Mouse (Mus musculus) embryonic facial prominence, embryonic 11.5 days (tissue): ENCODE data around the gene Cfap44. TPM values are rescaled to one million over a fixed set of nuclear protein-coding genes. Genes with fewer than 3 reads are reported as not detected.

Experiments used
- ATAC-seq: fragments of 200-750 bp; cut with Nextera tagmentation; replicated peaks from 2 replicates; pipeline ENCODE4 v1.8.0; 2017; ENCODE audit warnings: low read depth; ENCODE audit not compliant: insufficient number of reproducible peaks, low FRiP score, low TSS enrichment
- DNase-seq: peaks from one replicate; pipeline ENCODE4 v3.0.0-alpha.2; 2015; ENCODE audit warnings: low spot score
- H3K27ac ChIP-seq: fragments of 300-500 bp; sonication (generic); replicated peaks from 2 replicates; pipeline ENCODE4 v1.5.1; 2014; ENCODE audit warnings: mild to moderate bottlenecking, low read depth, low read length, control low read depth
- H3K27me3 ChIP-seq: fragments of 300-500 bp; sonication (generic); 2 replicates; pipeline ENCODE4 v1.6.1; 2014; ENCODE audit warnings: mild to moderate bottlenecking, low read length, moderate library complexity, mixed read lengths; ENCODE audit not compliant: control insufficient read depth, insufficient read depth
- H3K36me3 ChIP-seq: fragments of 300-500 bp; sonication (generic); replicated peaks from 2 replicates; pipeline ENCODE4 v1.6.1; 2014; ENCODE audit warnings: low read depth, mild to moderate bottlenecking, low read length, moderate library complexity, mixed read lengths; ENCODE audit not compliant: control insufficient read depth, insufficient read depth
- H3K4me1 ChIP-seq: fragments of 300-500 bp; sonication (generic); 2 replicates; pipeline ENCODE4 v1.6.1; 2014; ENCODE audit warnings: low read length, mixed read lengths; ENCODE audit not compliant: control insufficient read depth, insufficient read depth
- H3K4me2 ChIP-seq: fragments of 300-500 bp; sonication (generic); 2 replicates; pipeline ENCODE4 v1.6.1; 2014; ENCODE audit warnings: low read depth, mild to moderate bottlenecking, control low read depth, low read length, moderate library complexity
- H3K4me3 ChIP-seq: fragments of 300-500 bp; sonication (generic); 2 replicates; pipeline ENCODE4 v1.5.1; 2014; ENCODE audit warnings: low read depth, low read length, control low read depth
- H3K9ac ChIP-seq: fragments of 300-500 bp; sonication (generic); replicated peaks from 2 replicates; pipeline ENCODE4 v1.6.1; 2014; ENCODE audit warnings: mild to moderate bottlenecking, control low read depth, low read length
- H3K9me3 ChIP-seq: fragments of 300-500 bp; sonication (generic); replicated peaks from 2 replicates; pipeline ENCODE4 v1.6.1; 2016; ENCODE audit warnings: mild to moderate bottlenecking, low read length, inconsistent platforms, mixed read lengths; ENCODE audit not compliant: control insufficient read depth
- whole genome bisulfite sequencing: fragments of 180-500 bp; shearing (Covaris S2); extraction: QIAGEN DNeasy Blood & Tissue Kit; methylation state at CpG from one replicate; pipeline ENCODE4 v1.1.7; 2014; 5-methylcytosine and 5-hydroxymethylcytosine counted together
- polyA plus RNA-seq: library from polyadenylated mRNA; unstranded; fragments of >200 nt; fragmentation: Nextera tagmentation; extraction: Ambion mirVana; gene quantifications from 2 replicates; pipeline ENCODE4 v1.2.1, GENCODE M21; 2014

Cfap44 gene
- polyA plus RNA-seq, 1 experiment from 2014 or later: 0.63 TPM

DNA sequence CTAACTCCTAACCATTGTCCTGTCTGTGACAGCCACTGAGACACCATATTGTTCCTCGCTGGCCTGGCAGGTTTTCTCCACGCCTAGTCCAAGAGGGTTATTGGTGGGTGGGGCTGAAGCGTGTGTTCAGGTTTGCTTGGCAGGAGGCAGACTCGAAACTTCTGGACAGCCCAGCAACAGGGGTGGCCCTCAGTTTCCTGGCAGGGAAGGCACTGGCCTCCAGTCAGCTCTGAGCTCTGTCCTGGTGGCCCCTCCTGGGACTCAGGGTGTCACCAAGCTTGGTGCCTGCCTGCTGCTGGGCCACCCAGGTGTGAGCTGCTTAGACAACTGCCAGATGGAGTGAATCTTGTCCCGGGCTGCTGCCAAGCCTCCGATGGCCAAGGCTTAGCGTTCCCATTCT lies 107.7 kb downstream of the Cfap44 start:
- Histone ChIP-seq H3K36me3 (peaks cover 27% of the 10 kb centered on the region), H3K9ac (no peak overlapping the region), H3K27ac (no peak overlapping the region), H3K4me2 (no peak overlapping the region), H3K4me1 (0 out of 2 replicates have a peak, but pooled peaks cover 3% of the 10 kb centered on the region), H3K4me3 (no peak overlapping the region), H3K9me3 (no peaks in the 10 kb centered on the region), H3K27me3 (no peaks in the 10 kb centered on the region)
- ATAC-seq: no peak
- 90% methylated on average over 7 of the region's 7 CpGs for WGBS
- DNase-seq: no peak

DNA sequence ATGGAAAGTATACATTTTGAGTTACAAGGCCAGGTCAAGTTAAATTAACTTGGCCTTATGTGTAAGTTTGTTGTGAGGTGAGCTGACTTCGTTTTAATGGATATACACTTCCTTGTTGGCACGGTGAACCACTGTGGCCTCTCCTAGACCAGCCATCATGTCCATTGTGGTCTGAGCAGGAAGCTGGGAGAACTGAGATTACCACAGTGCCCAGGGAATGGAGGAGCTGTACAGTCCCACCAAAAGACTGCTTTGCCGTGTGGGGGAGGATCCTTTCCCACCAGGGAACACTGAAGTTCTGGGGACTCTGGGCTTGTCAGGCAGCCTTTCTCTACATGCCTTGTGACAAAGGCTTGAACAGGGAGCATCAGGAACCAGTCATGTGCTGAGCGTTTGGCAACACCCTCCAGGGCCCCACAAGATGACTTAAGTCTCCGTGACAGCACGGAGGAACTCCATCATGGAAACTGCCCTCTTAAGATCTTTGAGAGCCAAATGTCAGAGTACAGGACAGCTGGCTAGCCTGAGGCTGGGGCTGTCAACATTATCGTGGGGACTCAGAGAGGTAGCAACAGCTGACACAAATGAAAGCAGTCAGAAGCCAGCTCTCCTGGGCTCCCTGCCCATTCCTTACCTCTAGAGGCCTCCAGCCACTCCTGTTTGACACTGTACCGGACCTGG lies 108.4 kb downstream of the Cfap44 start:
- ATAC-seq: no peak
- Histone ChIP-seq H3K9ac (no peak overlapping the region), H3K27me3 (no peaks in the 10 kb centered on the region), H3K4me3 (no peak overlapping the region), H3K4me2 (no peak overlapping the region), H3K36me3 (peaks cover 26% of the 10 kb centered on the region), H3K4me1 (0 out of 2 replicates have a peak, but pooled peaks cover 3% of the 10 kb centered on the region), H3K27ac (no peak overlapping the region), H3K9me3 (no peaks in the 10 kb centered on the region)
- 75% methylated on average over 8 of the region's 8 CpGs for WGBS
- DNase-seq: no peak

DNA sequence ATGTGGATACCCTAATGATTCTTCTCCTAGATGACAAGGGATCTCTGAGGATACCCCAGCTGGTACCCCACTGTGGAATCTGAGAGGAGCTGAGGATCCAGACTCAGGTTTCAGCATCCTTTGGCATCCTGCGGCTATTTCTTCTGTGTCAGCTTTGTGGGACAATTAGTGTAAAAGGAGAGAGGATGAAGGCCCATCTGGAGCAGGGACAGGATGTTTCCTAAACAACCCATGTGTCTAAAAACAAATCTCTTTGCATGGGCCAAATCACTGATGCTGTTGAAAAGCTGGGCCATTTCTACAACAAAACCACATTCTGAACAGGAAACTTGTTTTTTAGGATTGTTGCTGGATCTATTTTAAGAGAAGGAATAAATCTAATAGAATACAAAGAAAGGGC lies 110.6 kb downstream of the Cfap44 start:
- no peak overlapping the region for H3K27ac ChIP-seq
- no peak for ATAC-seq
- H3K4me2 ChIP-seq: no peak overlapping the region
- WGBS: 89% methylated on average over 1 of the region's 1 CpGs
- no peak overlapping the region for H3K4me3 ChIP-seq
- H3K36me3 ChIP-seq: peaks cover 8% of the 10 kb centered on the region
- 0 out of 2 replicates have a peak, but pooled peaks cover 3% of the 10 kb centered on the region for H3K4me1 ChIP-seq
- H3K9ac ChIP-seq: no peak overlapping the region
- no peaks in the 10 kb centered on the region for H3K9me3 ChIP-seq
- no peak for DNase-seq
- no peaks in the 10 kb centered on the region for H3K27me3 ChIP-seq

DNA sequence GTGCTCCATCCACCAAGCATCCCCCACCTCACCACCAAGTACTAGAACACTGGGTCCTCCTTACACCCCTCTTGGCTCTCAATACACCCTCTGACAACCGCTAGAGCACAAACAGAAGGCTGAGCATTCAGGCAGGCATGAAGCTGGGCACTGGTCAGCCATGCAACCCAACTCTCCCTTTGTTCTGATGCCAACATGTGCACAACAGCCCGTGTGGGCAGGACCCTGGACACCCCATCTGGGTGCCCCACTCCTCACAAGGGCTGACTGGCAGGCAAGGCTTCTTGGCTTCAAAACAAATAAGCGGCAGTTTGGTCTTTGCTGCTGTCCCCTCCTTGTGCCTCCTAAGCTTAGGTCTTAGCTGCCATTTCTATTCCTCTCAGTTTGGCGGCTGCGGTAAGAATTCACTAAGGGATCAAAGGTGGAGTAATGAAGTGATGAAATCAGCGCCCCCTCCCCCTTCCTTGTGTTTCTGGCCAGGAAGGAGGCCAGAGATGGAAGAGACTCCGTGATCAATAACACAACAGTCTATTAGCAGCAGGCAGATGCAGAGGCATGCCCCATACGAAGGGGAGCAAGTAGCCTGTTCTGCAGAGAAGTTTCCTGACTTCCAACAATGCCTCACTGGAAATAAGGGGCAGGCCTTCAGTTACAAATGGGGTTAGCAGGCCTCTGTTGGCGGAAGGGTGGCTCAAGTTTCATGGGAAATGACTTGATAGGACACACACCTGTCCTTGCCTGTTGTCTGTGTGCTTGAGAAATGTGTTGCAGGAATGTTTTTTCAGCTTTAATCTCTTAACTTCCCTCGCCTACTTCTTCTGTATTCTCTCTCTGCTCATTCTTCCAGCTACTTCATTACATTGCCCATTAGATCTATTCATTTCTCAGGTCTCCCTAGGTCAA lies 112.7 kb downstream of the Cfap44 start:
- Histone ChIP-seq H3K4me1 (0 out of 2 replicates have a peak, but pooled peaks cover 3% of the 10 kb centered on the region), H3K4me3 (no peak overlapping the region), H3K9ac (no peak overlapping the region), H3K9me3 (no peaks in the 10 kb centered on the region), H3K4me2 (no peak overlapping the region), H3K27ac (no peak overlapping the region), H3K36me3 (peaks cover 8% of the 10 kb centered on the region), H3K27me3 (no peaks in the 10 kb centered on the region)
- no peak for DNase-seq
- no peak for ATAC-seq
- 63% methylated on average over 10 of the region's 10 CpGs for WGBS

DNA sequence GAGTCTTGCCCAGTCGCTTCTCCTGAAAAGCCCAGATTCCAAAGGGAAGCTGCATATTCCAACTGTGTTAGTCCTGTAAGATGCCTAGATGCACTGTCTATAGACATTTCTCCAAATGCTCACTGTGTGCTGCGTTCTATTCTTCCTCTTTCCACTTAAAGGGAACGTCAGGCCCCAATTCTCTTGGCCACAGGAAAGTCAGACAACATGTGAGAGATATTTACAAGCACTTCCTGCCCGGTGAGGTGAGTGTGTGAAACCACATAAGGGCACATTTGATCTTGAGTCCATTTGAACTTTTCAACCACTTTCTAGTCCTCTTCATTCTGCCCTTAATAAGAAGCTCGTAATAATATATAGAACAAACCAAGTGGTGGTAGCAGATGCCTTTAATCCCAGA lies 113.4 kb downstream of the Cfap44 start:
- DNase-seq (no peak), ATAC-seq (no peak)
- Histone ChIP-seq H3K9ac (no peak overlapping the region), H3K4me1 (0 out of 2 replicates have a peak, but pooled peaks cover 3% of the 10 kb centered on the region), H3K4me3 (no peak overlapping the region), H3K27me3 (no peaks in the 10 kb centered on the region), H3K27ac (no peak overlapping the region), H3K36me3 (peaks cover 7% of the 10 kb centered on the region), H3K9me3 (no peaks in the 10 kb centered on the region), H3K4me2 (no peak overlapping the region)
- WGBS: 72% methylated on average over 5 of the region's 5 CpGs

DNA sequence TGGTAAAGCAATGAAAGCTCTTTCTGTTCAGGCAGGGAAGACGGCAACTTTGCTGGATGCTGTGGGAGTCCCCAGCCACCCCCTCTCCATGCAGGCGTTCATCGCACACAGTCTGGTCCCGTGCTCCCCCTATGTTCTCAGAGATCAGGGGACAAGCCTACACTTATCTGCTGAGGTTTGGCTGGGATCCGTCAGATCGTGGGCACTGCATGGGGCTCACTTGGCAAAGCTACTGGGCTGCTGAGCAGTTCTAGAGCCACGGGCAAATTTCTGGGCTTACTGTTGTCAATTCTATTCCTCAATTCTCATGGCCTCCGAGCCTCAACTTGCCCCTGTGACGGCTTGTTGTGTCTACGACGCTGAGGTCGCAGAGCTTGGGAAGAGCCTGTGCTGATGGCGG lies 114.2 kb downstream of the Cfap44 start:
- DNase-seq: no peak
- Histone ChIP-seq H3K27ac (no peak overlapping the region), H3K36me3 (peaks cover under 1% of the 10 kb centered on the region; the same call in 1 of the 2 replicates), H3K4me3 (no peak overlapping the region), H3K4me1 (0 out of 2 replicates have a peak, but pooled peaks cover 3% of the 10 kb centered on the region), H3K27me3 (no peaks in the 10 kb centered on the region), H3K4me2 (no peak overlapping the region), H3K9ac (no peak overlapping the region), H3K9me3 (no peaks in the 10 kb centered on the region)
- WGBS: 91% methylated on average over 13 of the region's 13 CpGs
- ATAC-seq: 0 out of 2 replicates have a peak, but pooled peaks have one; percentile 14

DNA sequence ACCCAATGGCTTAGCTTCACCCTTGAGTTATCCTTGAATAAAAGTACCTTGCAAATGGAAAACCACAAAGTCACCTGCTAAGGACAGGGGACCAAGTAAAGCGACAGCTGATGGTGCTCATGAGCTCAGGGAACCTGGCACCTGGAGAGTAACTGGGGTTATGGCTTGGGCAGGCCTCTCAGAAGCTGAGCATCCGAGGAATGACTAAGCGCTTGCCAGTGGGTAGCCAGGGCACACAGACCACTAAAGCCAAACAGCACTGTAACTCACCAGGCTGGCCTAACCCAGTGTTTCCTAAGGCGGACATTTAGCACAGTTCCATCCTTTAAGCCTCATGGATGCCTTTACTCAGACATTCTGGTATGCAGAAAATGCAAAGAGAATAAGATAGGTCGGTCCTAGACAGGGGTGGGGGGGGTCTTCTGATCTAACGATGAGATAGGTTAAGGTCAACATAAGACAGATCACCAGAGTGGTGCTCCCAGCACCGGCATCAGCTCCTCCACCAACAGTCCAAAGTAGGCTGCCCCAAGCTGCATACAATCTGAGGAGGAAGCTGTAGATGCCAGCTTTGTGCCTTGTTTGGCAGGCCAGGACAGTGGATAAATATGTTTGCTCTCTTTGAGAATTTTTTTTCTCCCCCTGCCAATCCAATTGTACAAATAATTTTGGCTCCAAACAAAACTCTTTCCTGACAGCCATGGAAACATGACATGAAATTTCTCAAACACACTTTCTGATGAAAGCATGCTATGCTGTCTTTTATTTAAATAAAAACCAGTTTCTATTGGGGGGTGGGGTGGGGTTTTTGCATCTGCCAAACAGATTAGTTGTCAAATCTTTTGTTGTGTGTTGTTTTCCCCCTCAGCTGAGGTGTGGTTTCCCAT lies 115.1 kb downstream of the Cfap44 start:
- H3K4me1 ChIP-seq: 0 out of 2 replicates have a peak, but pooled peaks cover 3% of the 10 kb centered on the region
- no peaks in the 10 kb centered on the region for H3K27me3 ChIP-seq
- no peak overlapping the region for H3K4me3 ChIP-seq
- ATAC-seq (no peak), DNase-seq (no peak)
- WGBS: 81% methylated on average over 7 of the region's 7 CpGs
- no peaks in the 10 kb centered on the region for H3K9me3 ChIP-seq
- H3K9ac ChIP-seq: no peak overlapping the region
- no peak overlapping the region for H3K27ac ChIP-seq
- no peaks in the 10 kb centered on the region; the same call in 1 of the 2 replicates for H3K36me3 ChIP-seq
- H3K4me2 ChIP-seq: no peak overlapping the region
